Mouse (Mus musculus) A20 (cell line): Measurements from ENCODE around the gene Cacng5.

Experiments
- DNase-seq: peaks from one replicate; pipeline ENCODE4 v3.0.0-alpha.2; 2011; ENCODE audit warnings: low read depth, low spot score

Cacng5 gene

DNA sequence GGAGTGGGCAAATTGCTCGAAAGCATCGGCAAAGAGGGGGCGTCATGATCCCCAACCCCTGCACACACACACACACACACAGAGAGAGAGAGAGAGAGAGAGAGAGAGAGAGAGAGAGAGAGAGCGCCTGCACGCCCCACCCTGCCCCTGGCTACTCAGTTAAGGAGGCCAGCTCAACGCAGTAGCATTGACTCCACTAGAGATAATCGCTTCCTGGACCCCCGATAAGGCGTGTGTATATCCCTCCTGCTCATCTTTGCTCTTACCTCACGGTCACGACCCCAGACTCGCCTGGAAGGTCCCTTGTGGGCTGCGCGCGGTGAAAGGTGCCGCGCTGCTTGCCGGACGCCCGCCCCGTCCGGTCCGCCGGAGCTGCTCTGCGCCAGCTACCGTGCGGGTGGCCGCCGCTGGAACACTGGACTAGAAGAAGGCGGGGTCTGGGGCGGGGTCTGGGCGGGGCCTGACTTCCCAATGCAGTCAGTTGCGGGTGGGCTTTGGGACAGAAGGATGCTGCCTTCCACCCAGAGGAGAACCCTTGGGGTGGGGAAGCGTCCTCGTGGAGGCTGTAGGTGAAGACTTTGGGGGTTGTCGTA is at the start of gene Cacng5:
Gene Cacng5, minus strand, starts transcription at position 422 of the 593 bp plus-strand sequence.
- no peak for DNase-seq

GRCm38 (mm10) chr11:107957566-107958350 is 42.9 kb upstream of the Cacng5 start:
- no peak for DNase-seq

GRCm38 (mm10) chr11:107955191-107956062 is 40.6 kb upstream of the Cacng5 start:
- no peak for DNase-seq

DNA sequence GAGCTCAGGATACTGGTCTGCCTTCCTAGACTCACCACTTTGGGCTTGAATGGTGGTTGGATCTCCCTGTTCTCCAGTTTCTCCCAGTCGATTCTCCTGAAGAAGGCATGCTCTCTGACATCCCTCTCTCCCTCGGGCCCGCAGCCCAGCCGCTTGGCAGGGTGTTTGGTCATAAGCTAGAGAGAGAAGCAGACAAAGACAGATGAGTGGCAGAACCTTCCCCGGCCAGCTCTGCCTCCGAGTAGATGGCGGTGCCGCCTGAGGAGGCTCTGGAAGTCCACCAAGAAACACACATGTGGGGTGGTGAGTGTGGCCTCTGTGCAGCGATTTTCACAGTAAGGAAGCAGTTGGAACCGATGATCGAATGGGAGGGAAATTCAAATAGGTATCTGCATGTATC is 36.6 kb upstream of the Cacng5 start:
- no peak for DNase-seq

DNA sequence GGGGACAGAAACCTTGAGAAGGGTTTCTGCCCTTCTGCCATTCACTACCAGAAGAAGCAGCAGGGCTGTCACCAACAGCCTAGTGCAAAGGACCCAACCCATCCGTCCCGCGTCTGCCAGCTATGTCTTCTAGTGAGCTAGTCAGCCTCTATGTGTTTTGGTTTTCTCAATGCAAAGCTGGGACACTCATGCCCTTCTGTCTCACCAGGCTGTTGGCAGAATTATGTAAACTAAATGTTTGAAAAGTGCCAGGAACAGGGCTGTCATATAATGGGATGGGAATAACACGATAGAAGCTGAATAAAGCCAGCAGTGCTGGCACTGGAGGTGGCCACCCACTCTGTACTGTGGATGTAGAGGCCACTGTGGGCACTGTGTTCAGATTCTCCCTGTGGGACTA is 35.8 kb upstream of the Cacng5 start:
- no peak for DNase-seq

DNA sequence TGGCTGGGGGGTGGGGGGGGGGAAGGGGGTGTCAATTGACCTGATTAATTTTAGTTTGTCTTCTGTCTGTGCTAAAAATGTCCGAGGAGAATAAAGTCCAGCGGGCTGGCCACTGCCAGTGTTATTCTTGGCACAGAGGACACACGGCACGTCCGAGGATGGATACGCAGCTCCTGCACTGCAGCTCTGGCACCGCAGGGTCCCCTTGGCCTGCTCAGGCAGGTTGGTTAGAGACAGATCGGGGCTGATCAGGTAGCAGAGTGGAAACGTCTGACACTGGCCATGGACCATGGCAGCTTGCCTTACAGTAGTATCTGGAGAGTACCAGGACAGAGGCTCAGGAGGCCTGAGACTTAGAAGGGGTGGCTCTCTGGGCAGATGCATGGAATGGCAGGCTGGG is 35.4 kb upstream of the Cacng5 start:
- no peak for DNase-seq

- no peak for DNase-seq
Measured at GRCm38 (mm10) chr11:107947951-107948350, 33.1 kb upstream of the Cacng5 start.

DNA sequence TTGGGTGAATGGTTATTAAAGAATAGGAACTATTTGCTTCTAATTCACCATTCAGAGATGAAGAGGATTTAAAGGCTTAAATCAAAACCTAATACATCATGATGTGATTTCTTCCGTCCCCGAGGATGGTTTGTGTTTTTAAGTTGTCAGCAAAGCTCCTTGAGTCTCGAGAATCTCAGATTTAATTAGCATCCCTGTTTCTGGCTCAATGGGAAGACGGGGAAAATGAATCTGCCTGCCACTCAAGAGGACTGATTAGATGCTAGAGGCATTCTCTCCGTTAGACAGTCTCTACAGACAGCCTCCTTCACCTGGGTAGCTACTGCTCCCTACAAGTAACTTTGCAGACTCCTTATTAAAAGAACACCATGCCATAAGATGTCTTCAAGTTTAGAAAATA is 32.0 kb upstream of the Cacng5 start:
- no peak for DNase-seq

DNA sequence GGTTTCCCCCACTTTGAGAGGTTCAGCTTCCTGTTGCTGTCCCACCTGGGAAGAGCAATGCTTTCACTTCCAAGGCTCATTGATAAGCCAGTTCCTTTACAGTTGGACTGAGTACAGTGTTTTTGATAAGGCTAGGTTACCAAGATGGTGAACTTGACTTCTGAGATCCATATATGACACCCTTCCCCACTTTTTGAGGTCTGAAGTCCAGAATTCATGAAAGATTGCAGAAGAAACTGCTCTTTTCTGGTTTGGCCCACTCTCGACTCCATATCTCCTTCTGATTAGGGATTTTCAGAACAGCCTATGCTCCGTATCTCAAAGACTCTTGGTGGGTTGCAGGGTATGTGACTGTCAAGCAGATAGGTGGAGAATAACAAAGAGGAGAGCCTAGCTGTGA is 22.1 kb upstream of the Cacng5 start:
- DNase-seq = no peak

GRCm38 (mm10) chr11:107931721-107932120 is 16.9 kb upstream of the Cacng5 start:
- DNase-seq = no peak

GRCm38 (mm10) chr11:107931288-107931687 is 16.4 kb upstream of the Cacng5 start:
- DNase-seq = no peak

- DNase-seq = no peak
Measured at GRCm38 (mm10) chr11:107929712-107930111, 14.9 kb upstream of the Cacng5 start.

- peak; percentile 8 for DNase-seq
Measured at GRCm38 (mm10) chr11:107919852-107920508, 5.1 kb upstream of the Cacng5 start.

DNA sequence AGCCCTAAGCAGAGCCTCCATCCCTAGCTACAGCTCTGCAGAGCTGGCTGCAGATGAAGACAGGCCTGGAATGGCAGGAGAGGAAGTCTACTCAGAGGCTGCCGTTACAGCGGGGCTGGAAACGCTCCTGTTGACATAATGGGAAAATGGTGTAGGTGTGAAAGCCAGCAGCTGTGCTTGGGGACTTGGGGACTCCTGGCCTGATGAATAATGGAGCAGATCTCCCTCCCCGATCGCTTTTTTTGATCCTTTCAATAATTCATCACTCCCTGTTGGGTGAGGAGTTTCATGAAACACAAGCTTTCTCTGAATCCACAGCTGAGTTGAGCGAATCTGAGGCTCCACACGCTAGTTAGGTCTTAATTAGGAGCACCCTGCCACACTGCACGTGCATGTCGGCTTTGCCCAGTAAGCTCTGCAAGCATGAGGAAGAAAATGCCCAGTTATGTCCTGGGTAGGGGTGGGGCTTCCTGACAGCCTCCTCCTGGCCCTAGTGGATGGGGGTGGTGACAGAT is 2.9 kb upstream of the Cacng5 start:
- no peak for DNase-seq

DNA sequence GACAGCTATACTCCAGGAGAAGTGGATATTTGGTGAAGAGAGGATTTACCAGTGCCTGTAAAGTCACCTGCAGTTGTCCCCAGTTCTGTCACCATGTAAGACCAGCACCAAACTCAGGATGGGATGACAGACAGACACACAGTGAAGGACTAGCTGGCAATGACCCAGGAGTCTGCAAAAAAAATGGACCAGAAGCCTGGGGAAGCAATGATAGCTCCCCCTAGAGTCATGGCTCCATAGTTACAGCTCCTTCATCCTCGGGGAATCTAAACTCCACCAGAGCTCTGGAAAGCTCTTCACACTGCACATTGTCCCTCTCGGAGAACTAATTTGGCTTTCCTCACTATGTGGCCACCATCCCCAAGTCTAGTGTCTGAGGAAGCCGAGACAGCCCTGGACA is 1.5 kb downstream of the Cacng5 start:
- no peak for DNase-seq

DNA sequence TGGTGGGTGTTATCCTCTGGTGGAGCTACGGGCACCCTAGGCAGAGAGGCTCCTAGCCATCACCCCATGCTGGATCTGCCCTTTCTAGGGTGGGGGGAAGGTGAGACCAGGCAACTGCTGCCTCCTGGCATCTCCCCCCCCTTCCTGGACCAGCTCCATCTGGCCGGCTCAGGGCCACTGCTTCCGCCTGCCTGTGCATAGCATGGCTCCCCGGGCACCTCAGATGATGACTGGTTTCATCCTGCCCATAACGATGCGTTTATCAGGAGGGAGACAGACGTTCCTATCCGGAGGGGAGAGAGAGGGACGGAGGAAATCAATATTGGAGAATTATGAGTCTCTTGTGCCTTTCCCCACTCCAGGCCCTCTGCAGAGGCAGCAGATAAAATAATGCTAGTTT is 9.5 kb downstream of the Cacng5 start:
- no peak for DNase-seq

- DNase-seq = no peak
Measured at GRCm38 (mm10) chr11:107903966-107904605, 10.8 kb downstream of the Cacng5 start.

DNA sequence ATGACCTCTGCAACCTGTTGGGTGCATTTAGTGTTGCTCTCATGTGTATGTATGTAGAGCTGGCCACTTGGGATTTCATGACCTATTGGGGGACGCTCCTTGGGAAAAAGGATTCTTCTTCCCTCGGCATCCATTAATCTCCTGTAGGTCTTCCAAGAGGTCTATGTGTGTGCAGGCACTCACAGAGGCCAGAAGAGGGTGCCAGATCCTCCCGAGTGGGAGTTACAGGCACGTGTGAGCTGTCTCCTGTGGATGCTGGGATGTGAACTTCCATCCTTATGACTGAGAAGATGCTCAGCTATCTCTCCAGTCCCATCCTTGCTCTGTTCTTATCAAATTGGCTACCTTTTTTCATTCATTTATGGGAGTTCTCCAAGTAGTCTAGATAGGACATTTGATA is 14.4 kb downstream of the Cacng5 start:
- peak; percentile 8 for DNase-seq

DNA sequence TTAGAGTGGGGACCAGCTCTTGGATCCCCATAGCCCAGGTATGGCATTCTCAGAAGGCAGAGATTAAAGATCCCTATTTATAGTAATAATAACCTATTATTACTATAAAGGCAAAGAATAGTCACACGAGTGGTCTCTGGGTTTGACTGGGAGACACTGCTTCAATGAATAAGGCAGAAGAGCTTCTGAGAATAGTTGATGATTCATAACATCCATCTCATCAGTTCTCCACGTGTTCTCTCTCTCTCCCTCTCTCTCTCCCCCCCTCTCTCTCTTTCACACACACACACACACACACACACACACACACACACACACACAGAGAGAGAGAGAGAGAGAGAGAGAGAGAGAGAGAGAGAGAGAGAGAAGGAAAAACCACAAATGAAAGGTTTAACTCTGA is 16.2 kb downstream of the Cacng5 start:
- DNase-seq = no peak

GRCm38 (mm10) chr11:107895635-107896034 is 19.2 kb downstream of the Cacng5 start:
- no peak for DNase-seq

- peak; percentile 20 for DNase-seq
Measured at GRCm38 (mm10) chr11:107891377-107891776, 23.5 kb downstream of the Cacng5 start.
